Mouse (Mus musculus) cortical plate, adult 2 months (tissue): Measurements from ENCODE around the gene Il6st. TPM values are rescaled to one million over a fixed set of nuclear protein-coding genes. Genes with fewer than 3 reads are reported as not detected.

Source experiments
- H3K27ac ChIP-seq: fragments of 200-500 bp; 2 replicates; pipeline ENCODE4 v1.5.1; 2012; ENCODE audit warnings: low read length, control low read depth, inconsistent platforms; ENCODE audit not compliant: insufficient read depth
- H3K4me1 ChIP-seq: fragments of 200-500 bp; 2 replicates; pipeline ENCODE4 v1.6.1; 2011; ENCODE audit warnings: low read length; ENCODE audit not compliant: control insufficient read depth, insufficient read depth
- H3K4me3 ChIP-seq: fragments of 200-500 bp; 2 replicates; pipeline ENCODE4 v1.5.1; 2011; ENCODE audit warnings: mild to moderate bottlenecking, low read length, control low read depth; ENCODE audit not compliant: insufficient read depth
- CTCF ChIP-seq: fragments of 200-500 bp; IDR thresholded peaks from 2 replicates; pipeline ENCODE4 v1.5.1; 2011; ENCODE audit warnings: mild to moderate bottlenecking, control low read depth, low read length; ENCODE audit not compliant: insufficient read depth; ENCODE audit errors: extremely low read depth
- POLR2A ChIP-seq: fragments of 200-500 bp; IDR thresholded peaks from 2 replicates; pipeline ENCODE4 v1.6.1; 2011; ENCODE audit warnings: mild to moderate bottlenecking, low read length, control low read depth; ENCODE audit not compliant: insufficient read depth; ENCODE audit errors: extremely low read depth
- polyA plus RNA-seq: library from polyadenylated mRNA; depleted of rRNA; stranded (reverse); fragments of >200 nt; gene quantifications from 2 replicates; pipeline ENCODE4 v1.2.3, GENCODE M21; 2012

The Il6st gene
- polyA plus RNA-seq, 1 experiment = 26.8 TPM

GRCm38 (mm10) chr13:112473757-112474755 is 10.2 kb downstream of the Il6st start:
- Histone ChIP-seq H3K4me3 (no peak overlapping the region), H3K27ac (no peak overlapping the region), H3K4me1 (no peaks in the 10 kb centered on the region)
- TF ChIP-seq POLR2A (no peak), CTCF (no peak)

- no peak overlapping the region for H3K4me3 ChIP-seq
- TF ChIP-seq POLR2A (no peak), CTCF (no peak)
Observed at GRCm38 (mm10) chr13:112479032-112479431, 15.2 kb downstream of the Il6st start.

GRCm38 (mm10) chr13:112479926-112480325 is 16.1 kb downstream of the Il6st start:
- H3K27ac ChIP-seq = no peak overlapping the region
- TF ChIP-seq CTCF = no peak
- TF ChIP-seq POLR2A = no peak

More at GRCm38 (mm10) chr13:112479032-112479431, 15.2 kb downstream of the Il6st start:
- H3K27ac ChIP-seq = no peak overlapping the region
- no peaks in the 10 kb centered on the region for H3K4me1 ChIP-seq

GRCm38 (mm10) chr13:112482525-112482924 is 18.7 kb downstream of the Il6st start:
- TF ChIP-seq POLR2A = no peak
- no peak for TF ChIP-seq CTCF

More at GRCm38 (mm10) chr13:112479926-112480325, 16.1 kb downstream of the Il6st start:
- no peaks in the 10 kb centered on the region for H3K4me1 ChIP-seq
- H3K4me3 ChIP-seq = no peak overlapping the region

GRCm38 (mm10) chr13:112483015-112483414 is 19.1 kb downstream of the Il6st start:
- TF ChIP-seq POLR2A (no peak), CTCF (no peak)

More at GRCm38 (mm10) chr13:112482525-112482924, 18.7 kb downstream of the Il6st start:
- H3K4me3 ChIP-seq = no peak overlapping the region
- H3K27ac ChIP-seq = no peak overlapping the region
- no peaks in the 10 kb centered on the region for H3K4me1 ChIP-seq

GRCm38 (mm10) chr13:112486236-112486635 is 22.4 kb downstream of the Il6st start:
- H3K27ac ChIP-seq = no peak overlapping the region
- TF ChIP-seq CTCF (no peak), POLR2A (no peak)
- H3K4me1 ChIP-seq = no peaks in the 10 kb centered on the region
- H3K4me3 ChIP-seq = no peak overlapping the region

More at GRCm38 (mm10) chr13:112483015-112483414, 19.1 kb downstream of the Il6st start:
- Histone ChIP-seq H3K27ac (no peak overlapping the region), H3K4me3 (no peak overlapping the region), H3K4me1 (no peaks in the 10 kb centered on the region)

- H3K4me3 ChIP-seq = no peak overlapping the region
- H3K4me1 ChIP-seq = no peaks in the 10 kb centered on the region
- H3K27ac ChIP-seq = no peak overlapping the region
- TF ChIP-seq POLR2A (no peak), CTCF (no peak)
Observed at GRCm38 (mm10) chr13:112486676-112487075, 22.8 kb downstream of the Il6st start.

GRCm38 (mm10) chr13:112490036-112490435 is 26.2 kb downstream of the Il6st start:
- Histone ChIP-seq H3K27ac (no peak overlapping the region), H3K4me3 (no peak overlapping the region), H3K4me1 (no peaks in the 10 kb centered on the region)
- TF ChIP-seq CTCF = no peak
- no peak for TF ChIP-seq POLR2A

GRCm38 (mm10) chr13:112491636-112492284 is 27.9 kb downstream of the Il6st start:
- no peak overlapping the region for H3K27ac ChIP-seq
- no peaks in the 10 kb centered on the region for H3K4me1 ChIP-seq
- no peak for TF ChIP-seq CTCF
- TF ChIP-seq POLR2A = no peak
- H3K4me3 ChIP-seq = no peak overlapping the region
